Mouse (Mus musculus): Measurements from ENCODE around the gene Ipcef1.
"Not testable (repeated sequence)": the region's sequence is repeated elsewhere in the genome, so short reads cannot be mapped to it uniquely, and the experiment has no call there.

Ipcef1 gene

DNA sequence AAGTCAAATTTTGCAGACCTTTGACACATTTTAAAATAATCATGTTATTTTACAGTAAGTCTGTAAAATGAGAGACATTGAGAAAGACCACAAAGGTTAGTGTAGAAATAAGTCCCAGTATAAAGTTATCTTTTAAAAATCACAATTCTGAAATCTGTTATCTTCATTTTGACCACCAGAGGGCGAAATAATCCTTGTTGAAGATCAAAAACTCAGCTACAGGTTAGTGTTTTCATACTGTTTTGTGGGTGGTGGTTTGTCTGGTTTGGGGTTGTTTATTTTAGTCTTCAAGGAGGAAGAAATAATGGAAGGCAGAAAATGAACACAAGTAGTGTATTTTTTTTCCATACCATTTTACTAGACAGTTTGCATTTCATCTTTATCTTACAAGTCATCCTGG lies 166.8 kb downstream of the Ipcef1 start:
- DNase-seq (ENCODE audit: low spot score) = no peak

DNA sequence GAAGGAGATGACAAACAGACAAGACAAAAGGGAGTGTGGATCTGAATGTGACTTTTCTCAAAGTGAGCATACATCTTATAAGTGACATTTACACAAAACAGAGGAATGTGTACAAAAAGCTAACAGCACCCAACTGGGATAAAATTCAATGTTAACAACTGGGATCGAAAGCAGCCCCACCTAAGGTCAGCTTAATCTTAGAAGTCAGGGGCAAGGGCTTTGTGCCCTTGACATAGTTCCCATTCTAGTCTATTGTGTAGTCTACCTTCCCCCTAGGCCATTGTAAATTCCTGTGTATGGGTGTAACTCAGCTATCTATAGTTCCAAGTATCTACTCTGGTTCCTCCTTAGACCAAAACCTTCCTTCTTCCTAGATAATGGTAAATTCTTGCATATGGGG lies 170.2 kb downstream of the Ipcef1 start:
- DNase-seq (ENCODE audit: low spot score) = not testable (repeated sequence)

DNA sequence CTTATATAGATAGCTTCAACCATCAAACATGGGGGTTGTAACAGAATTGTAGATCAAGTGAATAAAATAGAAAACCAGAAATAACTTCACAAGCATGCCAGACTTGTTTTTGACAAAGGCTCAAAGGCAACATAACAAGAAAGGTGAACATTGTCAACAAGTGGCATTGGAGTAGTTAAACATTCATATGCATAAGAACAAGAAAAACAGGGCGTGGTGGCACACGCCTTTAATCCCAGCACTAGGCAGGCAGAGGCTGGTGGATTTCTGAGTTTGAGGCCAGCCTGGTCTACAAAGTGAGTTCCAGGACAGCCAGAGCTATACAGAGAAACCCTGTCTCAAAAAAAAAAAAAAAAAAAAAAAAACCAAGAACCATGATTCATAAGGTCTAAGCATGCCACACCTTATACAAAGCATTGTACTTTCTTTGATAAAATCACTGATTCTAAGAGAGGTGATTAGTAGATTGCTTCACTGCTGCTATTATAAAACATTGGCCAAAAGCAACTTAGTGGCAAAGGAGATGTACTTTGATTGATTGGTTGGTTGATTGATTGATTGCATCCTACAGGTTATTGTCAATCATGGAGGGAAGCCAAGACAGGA lies 173.9 kb downstream of the Ipcef1 start:
- no peak for DNase-seq (ENCODE audit: low spot score)

DNA sequence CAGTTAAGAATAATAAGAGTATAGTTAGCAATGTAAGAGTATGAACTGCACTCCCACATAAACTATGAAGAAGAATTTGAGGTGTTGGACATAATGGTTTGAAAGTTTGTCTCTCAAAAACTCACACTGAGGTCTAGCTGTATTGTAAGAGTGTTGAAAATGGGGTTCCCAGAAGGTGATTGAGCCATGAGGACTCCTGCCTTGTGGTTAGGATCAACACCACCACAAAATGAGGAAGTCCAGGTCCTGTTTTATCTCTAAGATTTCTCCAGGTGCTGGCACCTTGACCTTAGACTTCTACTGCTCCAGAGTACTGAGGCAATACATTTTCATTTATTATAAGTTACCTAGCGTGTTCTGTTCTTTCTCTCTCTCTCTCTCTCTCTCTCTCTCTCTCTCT lies 178.4 kb downstream of the Ipcef1 start:
- DNase-seq (ENCODE audit: low spot score) = no peak

DNA sequence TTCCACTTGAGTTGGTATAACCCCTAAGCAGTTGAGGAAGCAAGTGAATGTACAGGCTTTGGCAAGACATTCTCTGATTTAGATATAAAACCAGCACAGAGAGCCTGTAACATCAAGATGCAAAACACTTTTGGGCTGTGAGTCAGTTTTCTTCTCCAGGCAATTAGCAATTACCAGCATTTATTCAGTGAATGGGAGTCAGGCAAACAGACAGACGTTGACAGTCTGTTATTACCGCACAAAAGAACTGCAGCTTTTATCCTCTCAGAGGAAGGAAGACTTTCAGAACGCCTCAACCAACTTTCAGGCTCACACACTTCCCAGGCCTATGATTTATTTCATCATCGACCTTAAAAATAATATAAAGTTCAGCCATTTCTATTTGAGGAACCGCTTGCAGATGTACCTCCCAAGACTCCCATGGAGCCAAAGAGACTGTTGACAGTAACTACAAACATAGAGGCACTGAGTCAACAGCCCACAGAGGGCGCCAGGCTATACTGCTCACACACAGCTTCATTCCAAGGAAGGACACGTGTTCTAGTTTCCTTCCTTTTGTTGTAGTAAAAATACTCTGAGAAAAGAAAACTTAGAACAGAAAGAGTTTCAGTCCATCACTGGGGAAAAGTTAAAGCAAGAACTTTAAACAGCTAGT lies 180.7 kb downstream of the Ipcef1 start:
- no peak for DNase-seq (ENCODE audit: low spot score)

DNA sequence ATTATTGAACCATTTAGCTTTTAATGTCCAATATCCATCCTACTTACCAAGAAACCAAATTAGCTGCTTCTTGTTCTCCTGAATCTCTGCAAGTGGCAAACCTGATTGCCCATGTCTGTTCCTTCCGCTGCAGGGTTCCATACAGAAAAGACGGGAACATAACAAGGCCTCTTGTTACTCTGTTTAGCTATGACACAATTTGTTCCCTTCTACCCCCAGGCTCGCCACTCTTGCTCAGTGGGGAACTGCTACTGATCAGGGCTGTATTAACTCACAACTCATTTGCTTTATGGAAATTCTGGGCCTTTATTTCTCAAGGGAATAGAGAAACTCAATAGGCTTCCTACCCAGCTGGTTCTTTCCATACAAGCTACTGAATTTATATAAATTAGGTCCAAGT lies 196.5 kb downstream of the Ipcef1 start:
- no peak for DNase-seq (ENCODE audit: low spot score)

DNA sequence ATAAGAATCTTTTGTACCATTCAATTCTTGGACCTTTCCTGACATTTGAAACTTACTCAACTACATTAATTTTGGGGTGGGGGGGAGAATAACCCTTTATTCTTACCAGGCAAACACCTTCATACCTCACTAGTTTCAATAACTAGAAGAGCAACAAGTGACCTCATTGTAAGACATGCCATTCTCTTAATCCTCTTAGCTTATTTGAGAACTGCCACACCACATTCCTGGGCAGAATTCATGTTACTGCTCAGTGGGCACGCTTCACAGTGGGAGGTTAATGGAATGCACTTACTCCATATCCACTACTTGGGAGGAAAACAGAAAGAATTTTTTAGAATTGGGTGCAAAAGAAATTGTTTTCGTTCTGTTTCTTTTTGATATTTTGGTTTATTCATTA lies 203.4 kb downstream of the Ipcef1 start:
- DNase-seq (ENCODE audit: low spot score) = no peak

DNA sequence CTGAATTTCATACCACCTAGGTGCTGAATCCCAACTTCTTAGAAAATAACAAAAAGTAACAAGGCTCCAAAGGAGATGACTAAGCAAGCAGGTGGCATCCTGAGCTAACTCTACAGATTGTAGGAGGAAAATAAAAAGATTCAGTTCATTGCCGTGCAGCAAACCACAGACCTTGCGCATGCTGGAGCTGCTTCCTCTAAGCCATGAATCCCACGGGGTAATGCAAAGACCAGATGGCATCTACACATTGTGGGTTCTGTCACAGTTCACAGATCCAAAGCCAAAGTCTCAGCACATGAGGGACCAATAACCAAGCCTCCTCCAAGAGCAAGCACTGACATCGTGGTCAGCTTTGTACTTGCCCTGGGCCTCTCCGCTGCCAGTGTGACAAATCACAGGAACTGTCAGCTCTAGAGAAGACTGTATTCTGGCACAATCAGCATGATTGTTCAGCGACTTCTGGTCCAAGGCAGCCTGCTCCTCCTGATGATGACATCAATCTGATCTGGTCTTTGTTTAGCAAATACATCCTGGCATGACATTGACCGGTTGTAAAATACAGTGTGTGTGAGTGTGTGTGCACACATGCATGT lies 204.0 kb downstream of the Ipcef1 start:
- DNase-seq (ENCODE audit: low spot score) = no peak

DNA sequence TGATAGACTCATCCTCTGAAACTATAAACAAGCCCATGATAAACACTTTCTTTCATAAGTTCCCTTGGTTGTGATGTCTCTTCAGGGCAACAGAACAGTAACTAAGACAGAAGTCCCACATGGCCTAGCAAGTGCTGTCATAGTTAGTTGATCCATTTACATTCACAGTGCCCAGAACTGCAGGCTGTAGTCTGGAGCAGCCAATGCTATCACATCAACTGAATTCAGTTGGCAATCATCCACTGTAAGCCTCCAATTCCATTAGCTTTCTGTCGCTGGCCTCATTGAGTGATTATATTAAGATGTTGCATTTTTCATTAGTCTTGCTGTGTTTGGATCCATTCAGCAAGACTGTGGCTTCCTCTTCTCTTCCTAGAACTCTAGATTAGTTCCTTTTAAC lies 206.0 kb downstream of the Ipcef1 start:
- DNase-seq (ENCODE audit: low spot score) = no peak

DNA sequence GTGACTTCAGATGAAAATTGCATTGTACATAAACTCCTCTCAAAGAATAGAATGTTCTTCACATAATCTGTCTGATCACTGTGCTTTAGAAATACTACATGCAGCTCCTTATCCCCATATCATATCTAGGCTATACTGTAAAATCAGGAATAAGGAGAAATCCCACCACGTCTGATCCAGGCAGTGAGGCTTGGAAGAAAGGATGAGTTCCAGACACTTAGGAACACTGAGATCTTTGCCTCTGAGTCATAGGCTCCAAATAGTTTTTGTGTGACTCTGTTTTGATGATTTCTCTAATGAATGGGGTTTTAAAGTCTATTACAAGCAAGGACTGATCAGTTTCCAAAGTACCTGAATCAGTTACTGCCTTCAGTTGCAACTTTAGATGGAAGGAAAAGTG lies 210.1 kb downstream of the Ipcef1 start:
- no peak for DNase-seq (ENCODE audit: low spot score)

Measured in spleen, adult 12 weeks (tissue).